ENCODE assay signal across 22 mouse cellular contexts in the genomic region with DNA sequence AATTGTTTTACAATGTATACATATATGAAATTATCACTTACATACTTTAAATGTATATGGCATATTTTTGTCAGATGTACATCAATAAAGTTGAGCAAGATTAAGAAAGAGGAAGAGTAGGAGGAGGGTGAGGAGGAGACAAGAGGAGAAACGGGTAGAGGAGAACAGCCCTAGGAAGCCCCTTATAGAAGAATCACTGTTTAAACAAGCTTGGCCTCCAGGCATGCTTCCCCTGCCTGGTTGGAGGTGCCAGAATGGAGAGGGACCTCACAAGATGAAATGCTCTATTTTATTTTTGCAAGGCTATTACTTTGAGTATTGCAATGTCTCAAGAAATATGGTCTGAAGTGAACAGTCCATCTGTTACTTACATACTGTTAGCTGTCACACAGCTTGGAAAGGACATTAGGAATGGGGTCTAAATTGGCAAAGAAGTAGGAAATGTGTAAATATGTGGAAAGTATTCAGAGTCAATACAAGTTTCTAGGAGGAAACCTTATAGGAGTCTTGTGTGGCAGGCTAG.
DNase-seq lines count a peak whose midpoint lies in the region; ATAC-seq and TF ChIP-seq lines count a peak whose summit lies in the region.
"Had no signal": no experiment of that assay in that cellular context is flagged by ENCODE, and none has a peak within 500 bp of the region (broad histone marks: within the 10 kb centered on the region; RNA-seq: fewer than 3 reads in every experiment).

No protein-coding gene starts in this region.

- TF ChIP-seq CTCF in lung, embryonic 14.5 days (IDR thresholded peaks at IDR 0.05; ENCODE audit: low read depth): no peak
- TF ChIP-seq CTCF in lung, adult 2 months (IDR thresholded peaks at IDR 0.05; ENCODE audit: insufficient read depth, low read length): no peak

- H3K4me1 ChIP-seq in lung, embryonic 14.5 days (ENCODE audit: insufficient read depth): peaks cover 4% of the 10 kb centered on the region; the same call in 1 of the 2 replicates
- peaks cover 13% of the 10 kb centered on the region; the same call in 1 of the 2 replicates for H3K4me1 ChIP-seq in lung, embryonic 16.5 days (replicated peaks; ENCODE audit: control insufficient read depth, insufficient read depth, low read length)
- no peaks in the 10 kb centered on the region for H3K4me1 ChIP-seq in lung, adult 2 months (ENCODE audit: control insufficient read depth, insufficient read depth, low read length)
- H3K4me1 ChIP-seq: embryonic facial prominence, embryonic 13.5 days; embryonic facial prominence, embryonic 15.5 days; forebrain, embryonic 10.5 days; forebrain, embryonic 12.5 days had no signal

- peak overlapping the region; percentile 54; the same call in 1 of the 2 replicates for H3K27ac ChIP-seq in lung, embryonic 14.5 days (ENCODE audit: low read depth)
- H3K27ac ChIP-seq in lung, embryonic 16.5 days (ENCODE audit: low read length): peak overlapping the region; percentile 59
- H3K27ac ChIP-seq: embryonic facial prominence, embryonic 13.5 days; embryonic facial prominence, embryonic 15.5 days; forebrain, embryonic 10.5 days; forebrain, embryonic 12.5 days had no signal

- no peak overlapping the region for H3K4me3 ChIP-seq in lung, embryonic 14.5 days (ENCODE audit: low read depth, low read length)
- no peak overlapping the region for H3K4me3 ChIP-seq in lung, embryonic 16.5 days (ENCODE audit: low read length)
- no peak overlapping the region for H3K4me3 ChIP-seq in lung, adult 2 months (replicated peaks; ENCODE audit: extremely low read depth, low read depth, low read length)
- H3K4me3 ChIP-seq: embryonic facial prominence, embryonic 13.5 days; embryonic facial prominence, embryonic 15.5 days; erythroblast, embryonic 14.5 days; forebrain, embryonic 10.5 days; forebrain, embryonic 12.5 days had no signal

- no peaks in the 10 kb centered on the region for H3K27me3 ChIP-seq in lung, embryonic 14.5 days (ENCODE audit: insufficient read depth, low read length)
- no peaks in the 10 kb centered on the region for H3K27me3 ChIP-seq in lung, embryonic 16.5 days (ENCODE audit: control insufficient read depth, insufficient read depth, low read depth, low read length)
- H3K27me3 ChIP-seq: embryonic facial prominence, embryonic 13.5 days; embryonic facial prominence, embryonic 15.5 days; forebrain, embryonic 12.5 days had no signal

- WGBS in lung, embryonic 14.5 days: 32% methylated on average over 1 of the region's 1 CpGs
- WGBS in lung, embryonic 16.5 days: 27% methylated on average over 1 of the region's 1 CpGs
- WGBS in lung, adult 2 months: 50% methylated on average over 1 of the region's 1 CpGs

- no peak overlapping the region for H3K4me2 ChIP-seq in lung, embryonic 14.5 days
- H3K4me2 ChIP-seq in lung, embryonic 16.5 days (ENCODE audit: low read depth, low read length): no peak overlapping the region
- H3K4me2 ChIP-seq: embryonic facial prominence, embryonic 13.5 days; embryonic facial prominence, embryonic 15.5 days; forebrain, embryonic 12.5 days had no signal

- no peaks in the 10 kb centered on the region for H3K36me3 ChIP-seq in lung, embryonic 14.5 days (ENCODE audit: insufficient read depth)
- no peaks in the 10 kb centered on the region for H3K36me3 ChIP-seq in lung, embryonic 16.5 days (ENCODE audit: control insufficient read depth, insufficient read depth, low read length)
- H3K36me3 ChIP-seq: embryonic facial prominence, embryonic 13.5 days; embryonic facial prominence, embryonic 15.5 days; forebrain, embryonic 10.5 days; forebrain, embryonic 12.5 days had no signal

- DNase-seq in lung, embryonic 14.5 days: peak; percentile 70
- DNase-seq in lung, postnatal 25 days (ENCODE audit: low spot score): no peak
- DNase-seq in lung, postnatal 36 days: no peak
- DNase-seq in lung, postnatal 10 days: peak; percentile 9
- no peak for DNase-seq in lung, adult 2 months
- DNase-seq: adrenal gland, adult 2 months; adrenal gland, postnatal 10 days; adrenal gland, postnatal 25 days; cerebellum, adult 11 months; cerebellum, adult 18-20 months; cerebellum, adult 8-10 months; cerebellum, adult 9-11 months; cerebellum, postnatal 14 days; cerebellum, postnatal 36 days; embryo, embryonic 11 days had no signal

- H3K9me3 ChIP-seq in lung, embryonic 14.5 days (ENCODE audit: low read depth, low read length): no peaks in the 10 kb centered on the region
- no peaks in the 10 kb centered on the region for H3K9me3 ChIP-seq in lung, embryonic 16.5 days (ENCODE audit: control insufficient read depth, low read length)
- H3K9me3 ChIP-seq: embryonic facial prominence, embryonic 13.5 days; embryonic facial prominence, embryonic 15.5 days; forebrain, embryonic 10.5 days; forebrain, embryonic 12.5 days had no signal

- no peak overlapping the region for H3K9ac ChIP-seq in lung, embryonic 14.5 days
- no peak overlapping the region for H3K9ac ChIP-seq in lung, embryonic 16.5 days (ENCODE audit: low read length)
- H3K9ac ChIP-seq: embryonic facial prominence, embryonic 13.5 days; embryonic facial prominence, embryonic 15.5 days; forebrain, embryonic 12.5 days had no signal

- no peak for TF ChIP-seq POLR2A in lung, adult 2 months (IDR thresholded peaks at IDR 0.05; ENCODE audit: borderline replicate concordance, extremely low read depth, low read depth, low read length)

- ATAC-seq in lung, embryonic 14.5 days (ENCODE audit: insufficient read depth): peak; percentile 56; the same call in 1 of the 2 replicates
- peak; percentile 76 for ATAC-seq in lung, embryonic 16.5 days (ENCODE audit: low read depth)
- ATAC-seq: forebrain, embryonic 14.5 days had no signal

Comparison
In these comparisons a context has a peak if more than half of its experiments do, and no peak if none do; other contexts are left out.
1. DNase-seq: peak in lung, embryonic 14.5 days (single experiment) and lung, postnatal 10 days (single experiment); none in lung, postnatal 25 days (single experiment), lung, postnatal 36 days (single experiment) and lung, adult 2 months (single experiment).